Mouse (Mus musculus) E14TG2a.4 (cell line): ENCODE data around the gene Olfr223.

Experiments used
- CTCF ChIP-seq: conservative IDR thresholded peaks from 2 replicates; pipeline ENCODE4 v1.5.1; 2014; ENCODE audit warnings: low read length
- NANOG ChIP-seq: IDR thresholded peaks from 2 replicates; pipeline ENCODE4 v1.6.1; 2014; ENCODE audit warnings: borderline replicate concordance, low read length, mixed read lengths

DNA sequence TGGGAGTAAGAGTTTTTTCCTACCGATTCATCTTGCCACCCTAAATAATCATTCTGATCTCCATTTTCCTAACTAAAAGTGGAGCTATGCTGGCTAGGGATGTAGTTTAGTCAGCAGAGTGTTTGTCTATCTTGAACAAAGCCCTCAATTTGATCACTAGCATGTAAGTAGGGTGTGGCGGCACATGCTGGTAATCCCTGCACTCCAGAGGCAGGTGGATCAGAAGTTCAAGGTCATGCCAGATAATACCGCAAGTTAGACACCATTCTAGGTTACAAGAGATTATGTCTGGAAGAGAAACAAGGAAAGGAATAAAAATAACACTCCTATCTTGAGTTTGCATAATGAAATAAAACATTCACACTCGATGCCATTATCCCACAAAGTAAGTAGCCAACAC, 30.8 kb downstream of the Olfr223 start:
- TF ChIP-seq CTCF (no peak), NANOG (no peak)
